Mouse (Mus musculus) hindbrain, embryonic 11.5 days (tissue): Measurements from ENCODE around the gene Ckap4. TPM values are rescaled to one million over a fixed set of nuclear protein-coding genes. Genes with fewer than 3 reads are reported as not detected.

Source experiments
- ATAC-seq: fragments of 200-750 bp; cut with Nextera tagmentation; 2 replicates; pipeline ENCODE4 v1.8.0; 2017; ENCODE audit warnings: mild to moderate bottlenecking, moderate TSS enrichment, moderate library complexity; ENCODE audit not compliant: low FRiP score
- DNase-seq: peaks from one replicate; pipeline ENCODE4 v3.0.0-alpha.2; 2015; ENCODE audit warnings: low spot score
- H3K27ac ChIP-seq: fragments of 300-500 bp; sonication (generic); 2 replicates; pipeline ENCODE4 v1.5.1; 2014; ENCODE audit warnings: mild to moderate bottlenecking, low read depth, low read length
- H3K27me3 ChIP-seq: fragments of 300-500 bp; sonication (generic); 2 replicates; pipeline ENCODE4 v1.6.1; 2014; ENCODE audit warnings: mild to moderate bottlenecking, low read length, moderate library complexity, mixed read lengths; ENCODE audit not compliant: control insufficient read depth, insufficient read depth
- H3K36me3 ChIP-seq: fragments of 300-500 bp; sonication (generic); 2 replicates; pipeline ENCODE4 v1.6.1; 2014; ENCODE audit warnings: mild to moderate bottlenecking, low read length, moderate library complexity, mixed read lengths; ENCODE audit not compliant: control insufficient read depth, insufficient read depth
- H3K4me1 ChIP-seq: fragments of 300-500 bp; sonication (generic); replicated peaks from 2 replicates; pipeline ENCODE4 v1.6.1; 2014; ENCODE audit warnings: low read length, mixed read lengths; ENCODE audit not compliant: control insufficient read depth, insufficient read depth
- H3K4me2 ChIP-seq: fragments of 300-500 bp; sonication (generic); replicated peaks from 2 replicates; pipeline ENCODE4 v1.6.1; 2014; ENCODE audit warnings: mild to moderate bottlenecking, low read depth, low read length
- H3K4me3 ChIP-seq: fragments of 300-500 bp; sonication (generic); 2 replicates; pipeline ENCODE4 v1.5.1; 2014; ENCODE audit warnings: low read depth, low read length
- H3K9ac ChIP-seq: fragments of 300-500 bp; sonication (generic); 2 replicates; pipeline ENCODE4 v1.6.1; 2014; ENCODE audit warnings: low read depth, low read length
- H3K9me3 ChIP-seq: fragments of 300-500 bp; sonication (generic); 2 replicates; pipeline ENCODE4 v1.6.1; 2016; ENCODE audit warnings: low read length; ENCODE audit not compliant: control insufficient read depth
- WGBS: fragments of 180-500 bp; shearing (Covaris S2); extraction: QIAGEN DNeasy Blood & Tissue Kit; methylation state at CpG from one replicate; pipeline ENCODE4 v1.1.7; 2014; 5-methylcytosine and 5-hydroxymethylcytosine counted together
- polyA plus RNA-seq: library from polyadenylated mRNA; unstranded; fragments of >200 nt; fragmentation: Nextera tagmentation; extraction: Ambion mirVana; gene quantifications from 2 replicates; pipeline ENCODE4 v1.2.1, GENCODE M21; 2014

Gene Ckap4
- polyA plus RNA-seq, 1 experiment from 2014 or later, result 91.1 TPM

- 74% methylated on average over 5 of the region's 5 CpGs for WGBS
- no peak overlapping the region for H3K27ac ChIP-seq
- H3K9ac ChIP-seq, result no peak overlapping the region
- no peaks in the 10 kb centered on the region for H3K9me3 ChIP-seq
- no peaks in the 10 kb centered on the region for H3K4me1 ChIP-seq
- no peak overlapping the region for H3K4me3 ChIP-seq
- H3K27me3 ChIP-seq, result no peaks in the 10 kb centered on the region; the same call in 1 of the 2 replicates
- H3K36me3 ChIP-seq, result no peaks in the 10 kb centered on the region
- DNase-seq, result no peak
- no peak for ATAC-seq
- H3K4me2 ChIP-seq, result no peak overlapping the region
Observed at GRCm38 (mm10) chr10:84573671-84574420, 40.0 kb upstream of the Ckap4 start.

GRCm38 (mm10) chr10:84571052-84571639 is 37.3 kb upstream of the Ckap4 start:
- no peaks in the 10 kb centered on the region for H3K27me3 ChIP-seq
- no peak overlapping the region for H3K4me3 ChIP-seq
- WGBS, result 79% methylated on average over 10 of the region's 10 CpGs
- no peak overlapping the region for H3K4me2 ChIP-seq
- no peak for ATAC-seq
- no peaks in the 10 kb centered on the region for H3K36me3 ChIP-seq
- H3K9ac ChIP-seq, result no peak overlapping the region
- no peaks in the 10 kb centered on the region for H3K9me3 ChIP-seq
- H3K4me1 ChIP-seq, result no peaks in the 10 kb centered on the region
- DNase-seq, result no peak
- H3K27ac ChIP-seq, result no peak overlapping the region

GRCm38 (mm10) chr10:84564427-84564826 is 30.6 kb upstream of the Ckap4 start:
- Histone ChIP-seq H3K4me1 (no peaks in the 10 kb centered on the region), H3K36me3 (no peaks in the 10 kb centered on the region), H3K9me3 (no peaks in the 10 kb centered on the region), H3K4me3 (no peak overlapping the region), H3K4me2 (no peak overlapping the region), H3K27me3 (no peaks in the 10 kb centered on the region), H3K9ac (no peak overlapping the region), H3K27ac (no peak overlapping the region)
- WGBS, result 83% methylated on average over 8 of the region's 8 CpGs
- DNase-seq (no peak), ATAC-seq (no peak)

GRCm38 (mm10) chr10:84562567-84563554 is 29.0 kb upstream of the Ckap4 start:
- Histone ChIP-seq H3K4me1 (no peaks in the 10 kb centered on the region), H3K4me3 (no peak overlapping the region), H3K27ac (no peak overlapping the region), H3K36me3 (no peaks in the 10 kb centered on the region), H3K9ac (no peak overlapping the region), H3K9me3 (no peaks in the 10 kb centered on the region), H3K4me2 (no peak overlapping the region), H3K27me3 (no peaks in the 10 kb centered on the region)
- WGBS, result 62% methylated on average over 13 of the region's 13 CpGs
- ATAC-seq (no peak), DNase-seq (peak; percentile 12)

GRCm38 (mm10) chr10:84562121-84562520 is 28.3 kb upstream of the Ckap4 start:
- DNase-seq, result peak; percentile 25

GRCm38 (mm10) chr10:84559986-84560385 is 26.1 kb upstream of the Ckap4 start:
- Histone ChIP-seq H3K4me3 (no peak overlapping the region), H3K9me3 (no peaks in the 10 kb centered on the region), H3K9ac (no peak overlapping the region), H3K27me3 (no peaks in the 10 kb centered on the region), H3K4me2 (no peak overlapping the region), H3K4me1 (no peaks in the 10 kb centered on the region), H3K36me3 (no peaks in the 10 kb centered on the region), H3K27ac (no peak overlapping the region)
- ATAC-seq (no peak), DNase-seq (no peak)
- WGBS, result 86% methylated on average over 4 of the region's 4 CpGs

More at GRCm38 (mm10) chr10:84562121-84562520, 28.3 kb upstream of the Ckap4 start:
- 60% methylated on average over 5 of the region's 5 CpGs for WGBS
- no peak overlapping the region for H3K9ac ChIP-seq
- H3K4me3 ChIP-seq, result no peak overlapping the region
- H3K9me3 ChIP-seq, result no peaks in the 10 kb centered on the region
- H3K36me3 ChIP-seq, result no peaks in the 10 kb centered on the region
- H3K27me3 ChIP-seq, result no peaks in the 10 kb centered on the region
- H3K4me2 ChIP-seq, result no peak overlapping the region
- no peak for ATAC-seq
- H3K27ac ChIP-seq, result no peak overlapping the region
- no peaks in the 10 kb centered on the region for H3K4me1 ChIP-seq

- H3K27me3 ChIP-seq, result no peaks in the 10 kb centered on the region
- no peak overlapping the region for H3K4me2 ChIP-seq
- no peaks in the 10 kb centered on the region for H3K4me1 ChIP-seq
- H3K36me3 ChIP-seq, result no peaks in the 10 kb centered on the region
- ATAC-seq, result no peak
- H3K27ac ChIP-seq, result no peak overlapping the region
- H3K9ac ChIP-seq, result no peak overlapping the region
- H3K4me3 ChIP-seq, result no peak overlapping the region
- DNase-seq, result no peak
- WGBS, result 85% methylated on average over 1 of the region's 1 CpGs
- no peaks in the 10 kb centered on the region for H3K9me3 ChIP-seq
Observed at GRCm38 (mm10) chr10:84558511-84558910, 24.6 kb upstream of the Ckap4 start.

- Histone ChIP-seq H3K27me3 (no peaks in the 10 kb centered on the region), H3K4me3 (no peak overlapping the region), H3K4me1 (no peaks in the 10 kb centered on the region), H3K9ac (no peak overlapping the region), H3K9me3 (no peaks in the 10 kb centered on the region), H3K27ac (no peak overlapping the region), H3K4me2 (no peak overlapping the region), H3K36me3 (no peaks in the 10 kb centered on the region)
- DNase-seq (no peak), ATAC-seq (no peak)
- WGBS, result 78% methylated on average over 2 of the region's 2 CpGs
Observed at GRCm38 (mm10) chr10:84556120-84556519, 22.3 kb upstream of the Ckap4 start.
